10 mouse cellular contexts compared by ENCODE assay signal in genomic region chr5:119749153-119749552, GRCm38 (mm10).
A peak's percentile ranks its signal among the peaks of the same experiment; 100 is the strongest.
DNase-seq lines count a peak whose midpoint lies in the region; ATAC-seq lines count a peak whose summit lies in the region.
"Had no signal": no experiment of that assay in that cellular context is flagged by ENCODE, and none has a peak within 500 bp of the region (broad histone marks: within the 10 kb centered on the region; RNA-seq: fewer than 3 reads in every experiment).

No protein-coding gene starts in this region.

- H3K27ac ChIP-seq in forebrain, embryonic 10.5 days: no peak overlapping the region
- H3K27ac ChIP-seq in forebrain, embryonic 15.5 days (replicated peaks): no peak overlapping the region
- no peak overlapping the region for H3K27ac ChIP-seq in kidney, embryonic 16.5 days (ENCODE audit: low read length)
- no peak overlapping the region for H3K27ac ChIP-seq in limb, embryonic 15.5 days
- H3K27ac ChIP-seq in neural tube, embryonic 13.5 days (replicated peaks): no peak overlapping the region

- no peak overlapping the region for H3K4me2 ChIP-seq in forebrain, embryonic 15.5 days (replicated peaks)
- H3K4me2 ChIP-seq in kidney, embryonic 16.5 days (replicated peaks; ENCODE audit: low read depth, low read length): peak overlapping the region; percentile 43; the same call in 1 of the 2 replicates
- peak overlapping the region; percentile 31; the same call in 1 of the 2 replicates for H3K4me2 ChIP-seq in limb, embryonic 15.5 days
- H3K4me2 ChIP-seq in neural tube, embryonic 13.5 days: peak overlapping the region; percentile 36

- H3K4me3 ChIP-seq in forebrain, embryonic 10.5 days: peak overlapping the region; percentile 42
- no peak overlapping the region for H3K4me3 ChIP-seq in forebrain, embryonic 15.5 days
- H3K4me3 ChIP-seq in kidney, embryonic 16.5 days (ENCODE audit: low read length): no peak overlapping the region
- no peak overlapping the region for H3K4me3 ChIP-seq in limb, embryonic 15.5 days
- no peak overlapping the region for H3K4me3 ChIP-seq in neural tube, embryonic 13.5 days

- peaks cover 48% of the 10 kb centered on the region for H3K27me3 ChIP-seq in forebrain, embryonic 10.5 days (ENCODE audit: poor library complexity, severe bottlenecking)
- peaks cover 31% of the 10 kb centered on the region for H3K27me3 ChIP-seq in forebrain, embryonic 15.5 days
- H3K27me3 ChIP-seq in kidney, embryonic 16.5 days (ENCODE audit: insufficient read depth, low read length): peaks cover 45% of the 10 kb centered on the region
- H3K27me3 ChIP-seq in limb, embryonic 15.5 days: peaks cover 48% of the 10 kb centered on the region
- H3K27me3 ChIP-seq in neural tube, embryonic 13.5 days: peaks cover 72% of the 10 kb centered on the region

- H3K4me1 ChIP-seq in forebrain, embryonic 10.5 days: peaks cover 13% of the 10 kb centered on the region
- H3K4me1 ChIP-seq in forebrain, embryonic 15.5 days: peaks cover 4% of the 10 kb centered on the region; the same call in 1 of the 2 replicates
- H3K4me1 ChIP-seq in kidney, embryonic 16.5 days (ENCODE audit: insufficient read depth, low read length): peaks cover 6% of the 10 kb centered on the region
- H3K4me1 ChIP-seq in limb, embryonic 15.5 days: peaks cover 10% of the 10 kb centered on the region
- peaks cover 8% of the 10 kb centered on the region for H3K4me1 ChIP-seq in neural tube, embryonic 13.5 days (replicated peaks)

- H3K9me3 ChIP-seq in forebrain, embryonic 10.5 days: no peaks in the 10 kb centered on the region
- H3K9me3 ChIP-seq in forebrain, embryonic 15.5 days: peaks cover 2% of the 10 kb centered on the region; the same call in 1 of the 2 replicates
- peaks cover 7% of the 10 kb centered on the region; the same call in 1 of the 2 replicates for H3K9me3 ChIP-seq in kidney, embryonic 16.5 days (ENCODE audit: low read length)
- no peaks in the 10 kb centered on the region for H3K9me3 ChIP-seq in limb, embryonic 15.5 days
- H3K9me3 ChIP-seq in neural tube, embryonic 13.5 days: no peaks in the 10 kb centered on the region

- no peak for DNase-seq in forebrain, embryonic 10.5 days (ENCODE audit: extremely low spot score, low spot score)
- DNase-seq in kidney, postnatal 4 days: no peak
- DNase-seq in spleen, adult 12 weeks (ENCODE audit: low spot score): no peak
- DNase-seq in right cerebral cortex, postnatal 36 days (ENCODE audit: low spot score in 2 of 2): no peak
- DNase-seq: kidney, postnatal 36 days; left cerebral cortex, postnatal 4 days had no signal

- H3K9ac ChIP-seq in forebrain, embryonic 15.5 days (replicated peaks): no peak overlapping the region
- H3K9ac ChIP-seq in kidney, embryonic 16.5 days (replicated peaks; ENCODE audit: low read length): no peak overlapping the region
- no peak overlapping the region for H3K9ac ChIP-seq in limb, embryonic 15.5 days
- H3K9ac ChIP-seq in neural tube, embryonic 13.5 days: no peak overlapping the region

- no peaks in the 10 kb centered on the region for H3K36me3 ChIP-seq in forebrain, embryonic 10.5 days (replicated peaks)
- no peaks in the 10 kb centered on the region for H3K36me3 ChIP-seq in forebrain, embryonic 15.5 days
- no peaks in the 10 kb centered on the region for H3K36me3 ChIP-seq in kidney, embryonic 16.5 days (ENCODE audit: insufficient read depth, low read length)
- H3K36me3 ChIP-seq in limb, embryonic 15.5 days: no peaks in the 10 kb centered on the region
- no peaks in the 10 kb centered on the region for H3K36me3 ChIP-seq in neural tube, embryonic 13.5 days

- ATAC-seq in forebrain, embryonic 15.5 days (replicated peaks): no peak
- ATAC-seq in kidney, embryonic 16.5 days (ENCODE audit: low FRiP score, low TSS enrichment): no peak
- no peak for ATAC-seq in limb, embryonic 15.5 days (ENCODE audit: insufficient number of reproducible peaks, low FRiP score, low TSS enrichment, low read depth)
- ATAC-seq in neural tube, embryonic 13.5 days (ENCODE audit: low read depth): no peak

- WGBS in forebrain, embryonic 10.5 days: 7% methylated on average over 16 of the region's 17 CpGs
- WGBS in forebrain, embryonic 15.5 days: 6% methylated on average over 13 of the region's 17 CpGs
- WGBS in kidney, embryonic 16.5 days: 3% methylated on average over 16 of the region's 17 CpGs
- 10% methylated on average over 15 of the region's 17 CpGs for WGBS in limb, embryonic 15.5 days
- WGBS in neural tube, embryonic 13.5 days: 4% methylated on average over 16 of the region's 17 CpGs
